Mouse (Mus musculus) liver, embryonic 14.5 days (tissue): ENCODE results near the gene Celf5.

Experiments
- CTCF ChIP-seq: IDR thresholded peaks from 2 replicates; pipeline ENCODE4 v1.5.1; 2016; ENCODE audit warnings: antibody characterized with exemption, low read depth, control low read depth
- EP300 ChIP-seq: IDR thresholded peaks from 2 replicates; pipeline ENCODE4 v1.6.1; 2016; ENCODE audit warnings: antibody characterized with exemption, low read depth

- TF ChIP-seq CTCF (no peak), EP300 (no peak)
Measured at GRCm38 (mm10) chr10:81418216-81419070, 64.1 kb downstream of the Celf5 start.
